Mouse (Mus musculus): ENCODE results near the gene Ifnar1.

- TF ChIP-seq CTCF (IDR thresholded peaks at IDR 0.05; ENCODE audit: low read depth, low read length) = no peak
- no peak for TF ChIP-seq GATA1 (IDR thresholded peaks at IDR 0.05; ENCODE audit: borderline replicate concordance, low read length)
Measured at GRCm38 (mm10) chr16:91447512-91447900, 37.5 kb upstream of the Ifnar1 start.
